Mouse (Mus musculus) spleen, embryonic (tissue): ENCODE results near the gene Exph5.

Source experiments
- CTCF ChIA-PET: fragments of 350-600 bp; sonication (Branson Sonifier 250); formaldehyde crosslinking; loops from one replicate; lab custom pipeline; 2022; lab: Charles Lee

Gene Exph5

DNA sequence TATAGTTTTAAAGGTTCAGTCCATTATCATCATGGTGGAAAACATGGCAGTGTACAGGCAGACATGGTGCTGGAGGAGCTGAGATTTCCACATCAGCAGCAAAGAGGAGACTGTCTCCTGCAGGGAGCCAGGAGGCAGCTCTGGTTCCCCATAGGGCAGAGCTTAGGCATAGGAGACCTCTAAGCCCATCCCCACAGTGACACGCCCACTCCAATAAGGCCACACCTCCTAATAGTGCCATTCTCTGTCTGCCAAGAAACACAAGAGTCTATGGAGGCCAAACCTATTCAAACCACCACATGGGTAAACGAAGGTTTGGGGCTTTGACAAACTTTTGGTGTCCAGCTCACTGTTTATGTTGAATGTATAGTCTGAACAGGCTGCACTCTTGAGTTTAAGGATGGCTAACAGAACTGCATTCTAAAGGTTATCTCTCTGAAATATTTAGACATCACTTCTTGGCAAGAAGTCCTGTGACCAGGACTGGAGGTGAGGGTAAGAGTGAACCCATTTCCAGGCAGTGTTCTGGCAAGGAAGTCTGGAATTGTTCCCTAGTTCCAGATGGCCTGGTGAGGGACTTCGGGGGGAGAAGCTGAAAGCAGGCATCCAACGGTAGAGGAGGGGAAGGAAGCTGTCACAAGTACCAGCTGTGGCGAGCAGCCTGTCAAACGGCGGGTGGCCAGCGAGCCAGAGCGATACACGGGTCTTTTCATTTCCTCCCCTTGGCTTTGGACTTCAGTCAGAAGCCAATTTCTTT is 19.6 kb downstream of the Exph5 start:
- CTCF ChIA-PET, result no interaction called here

DNA sequence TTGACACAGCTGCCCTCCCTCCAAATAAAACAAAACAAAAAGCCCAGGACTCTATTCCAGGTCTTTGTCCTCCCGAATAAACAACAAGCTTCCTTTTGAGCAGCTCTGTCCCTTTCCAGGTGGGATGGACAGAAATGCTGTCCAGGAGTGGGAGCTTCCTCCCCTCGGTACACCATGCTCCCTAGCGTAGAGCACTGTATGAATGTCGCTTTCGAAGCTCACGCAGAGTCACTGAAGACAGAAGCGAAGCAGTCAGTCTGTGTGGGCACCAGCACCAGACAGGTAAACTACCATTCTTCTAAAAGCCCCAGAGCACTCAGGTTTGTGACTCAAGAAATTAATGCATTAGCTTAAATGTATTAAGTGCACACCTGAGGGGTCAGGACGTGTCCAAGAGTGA is 20.2 kb downstream of the Exph5 start:
- CTCF ChIA-PET, result no interaction called here

DNA sequence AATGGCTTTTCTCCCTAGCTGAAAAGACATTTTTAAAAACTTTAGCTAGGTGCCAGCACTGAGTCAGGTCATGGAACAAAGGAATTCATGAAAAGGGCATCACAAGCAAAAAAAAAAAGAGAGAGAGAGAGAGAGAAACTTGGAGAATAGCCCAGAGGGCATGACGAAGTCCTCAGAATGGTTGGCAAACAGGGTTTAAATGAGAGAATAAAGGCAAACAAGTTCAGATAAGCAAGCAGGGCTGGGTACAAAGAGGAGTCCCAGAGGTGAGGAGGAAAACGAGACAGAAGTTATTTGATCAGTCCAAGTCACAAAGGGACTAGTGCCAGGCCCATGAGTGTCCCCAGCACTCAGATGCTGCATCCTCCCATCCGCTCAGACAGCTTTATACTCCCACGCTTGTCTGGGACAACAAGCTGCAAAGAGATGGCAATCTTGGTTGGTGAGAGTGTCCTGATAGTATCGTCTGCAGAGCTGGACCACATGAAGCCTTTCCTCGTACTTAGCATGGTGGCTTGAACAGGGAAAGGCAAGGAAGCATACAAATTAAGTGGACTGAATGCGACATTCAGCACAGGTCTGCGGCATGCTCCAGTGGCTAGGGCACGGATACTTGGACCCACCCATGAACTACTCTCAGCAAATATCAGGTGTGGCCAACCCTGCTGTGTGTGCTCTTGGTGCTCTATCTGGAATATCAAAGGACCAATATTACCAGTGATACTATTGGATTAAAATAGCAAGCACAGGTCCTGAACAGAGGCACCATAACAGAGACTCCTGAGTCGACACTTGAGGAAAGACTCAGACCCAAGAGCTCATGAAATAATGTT is 22.2 kb downstream of the Exph5 start:
- CTCF ChIA-PET, result no interaction called here

DNA sequence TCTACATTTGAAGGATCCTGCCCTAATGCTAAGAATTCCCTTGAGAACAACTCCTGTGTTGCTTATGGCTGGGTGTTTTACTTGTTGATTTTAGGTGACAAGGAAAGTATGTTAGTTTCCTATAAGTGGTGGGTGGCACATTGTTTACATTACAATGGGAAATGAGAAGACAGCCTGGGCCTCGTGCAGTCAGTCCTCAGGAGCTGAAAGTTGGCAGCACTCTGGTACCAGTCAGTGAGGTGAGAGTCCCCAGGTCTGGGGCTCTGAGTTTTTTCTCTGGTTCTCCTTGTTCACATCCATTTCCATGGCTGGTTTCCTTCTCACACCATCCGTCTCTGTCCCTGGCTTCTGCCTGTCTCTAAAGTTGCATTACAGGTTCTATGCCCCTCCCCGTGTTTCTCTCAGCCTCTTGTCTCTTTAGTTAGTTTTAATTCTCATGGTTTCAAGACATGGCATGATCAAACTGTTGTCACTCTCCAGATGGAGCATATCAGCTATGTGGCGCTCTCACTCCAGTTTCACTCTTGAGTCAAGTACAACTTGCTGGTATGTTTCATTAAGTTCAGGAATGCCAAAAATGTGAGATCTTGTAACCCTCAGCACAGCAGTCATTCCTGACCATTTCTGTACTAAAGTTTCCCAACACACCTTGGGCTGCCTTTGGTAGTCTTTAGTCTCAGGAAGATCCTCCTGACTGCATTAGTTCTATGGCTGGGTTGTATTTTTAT is 24.1 kb downstream of the Exph5 start:
- CTCF ChIA-PET, result no interaction called here

DNA sequence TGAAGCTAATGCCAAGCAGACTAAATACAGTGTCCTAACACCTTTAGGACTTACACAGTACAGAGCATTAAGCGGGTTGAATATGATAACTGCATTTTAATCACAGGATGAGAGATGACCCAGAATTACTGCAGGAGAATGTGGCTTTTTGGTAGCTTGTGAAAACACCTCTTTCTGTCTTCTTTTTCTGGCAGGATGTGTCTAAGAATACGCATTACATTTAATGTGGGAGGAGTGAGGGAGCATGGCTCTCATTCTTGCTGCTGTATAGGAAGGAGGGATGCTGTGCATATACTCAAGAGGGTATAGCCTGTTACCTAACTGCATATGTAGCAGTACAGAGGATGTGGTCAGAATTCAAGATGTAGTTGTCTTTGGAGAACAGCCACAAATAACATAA is 26.7 kb downstream of the Exph5 start:
- CTCF ChIA-PET, result no interaction called here

DNA sequence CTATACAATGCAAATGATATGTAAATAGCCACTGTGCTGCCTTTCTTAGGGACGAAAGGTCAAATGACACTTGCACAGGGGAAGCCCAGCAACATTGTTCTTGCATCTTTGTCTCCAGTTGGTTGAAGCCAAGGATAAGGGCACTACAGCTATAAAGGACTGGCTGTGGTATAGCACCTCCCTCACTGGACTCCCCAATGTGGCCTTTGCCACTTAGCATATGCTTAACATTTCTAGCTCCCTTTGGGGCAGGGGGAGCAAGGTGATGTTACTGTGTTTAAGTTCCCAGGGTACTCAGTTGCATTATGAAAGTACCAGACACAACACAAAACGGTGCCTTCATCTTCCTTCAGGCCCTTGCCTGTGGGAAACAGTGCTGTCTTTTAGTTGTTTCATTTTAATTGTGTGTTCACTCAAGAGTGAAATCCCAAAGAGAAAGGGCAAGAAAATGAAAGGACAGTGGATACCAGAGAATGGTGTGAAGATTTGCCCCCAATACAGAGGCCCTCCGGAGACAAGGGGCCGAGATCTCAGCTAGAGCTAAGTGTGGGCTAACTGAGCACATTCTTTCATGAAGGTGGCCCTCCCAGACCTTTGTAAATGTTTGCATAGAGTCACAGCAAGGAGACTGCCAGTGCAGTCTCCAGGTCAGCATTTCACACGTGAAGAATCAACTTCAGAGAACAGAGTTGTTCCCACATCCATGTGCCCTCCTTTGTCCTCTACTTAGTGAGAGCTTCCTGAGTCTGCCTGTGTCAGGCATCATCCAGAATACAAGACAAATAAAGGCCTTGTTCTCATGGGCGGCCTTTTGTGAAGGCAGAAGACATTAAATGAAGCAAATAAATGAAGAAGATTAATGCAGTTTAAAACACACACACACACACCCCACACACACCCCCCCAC is 28.1 kb downstream of the Exph5 start:
- CTCF ChIA-PET, result no interaction called here

DNA sequence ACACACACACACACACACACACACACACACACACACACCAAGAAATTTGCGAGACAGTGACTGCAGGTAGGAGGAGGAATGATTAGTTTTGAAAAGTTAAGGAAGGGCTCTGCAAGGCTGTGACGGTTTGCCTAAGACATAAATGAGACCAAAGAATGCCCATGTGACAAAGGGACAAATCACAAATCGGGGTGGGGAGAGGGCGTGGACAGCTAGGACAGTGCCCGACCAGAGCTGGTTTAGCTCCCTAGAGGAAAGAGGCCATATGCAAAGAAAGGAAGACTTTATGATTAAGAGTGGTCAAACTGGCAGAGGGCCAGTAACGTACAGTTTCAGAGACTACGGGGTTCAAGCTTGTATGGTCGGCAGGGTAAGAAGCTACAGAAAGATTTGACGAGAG is 28.8 kb downstream of the Exph5 start:
- CTCF ChIA-PET, result no interaction called here

DNA sequence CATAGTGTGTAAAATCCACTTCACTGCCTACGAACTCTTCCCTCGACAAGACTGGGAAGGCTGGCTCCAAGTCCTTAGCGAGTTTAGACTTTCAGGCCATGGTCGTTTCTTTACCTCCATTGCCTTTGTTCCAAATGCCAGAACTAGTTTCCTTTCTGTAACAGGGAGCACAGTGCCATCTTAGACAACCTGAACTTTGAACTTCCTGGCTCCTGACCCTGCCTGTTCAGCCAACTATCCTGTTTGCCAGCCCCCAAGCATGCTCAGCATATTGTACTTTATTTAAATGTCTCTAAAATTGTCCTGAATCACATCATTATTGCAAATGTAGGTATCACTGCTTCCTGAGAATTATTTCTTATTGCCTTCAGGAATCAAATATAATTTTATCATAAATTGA is 32.0 kb downstream of the Exph5 start:
- CTCF ChIA-PET, result no interaction called here

DNA sequence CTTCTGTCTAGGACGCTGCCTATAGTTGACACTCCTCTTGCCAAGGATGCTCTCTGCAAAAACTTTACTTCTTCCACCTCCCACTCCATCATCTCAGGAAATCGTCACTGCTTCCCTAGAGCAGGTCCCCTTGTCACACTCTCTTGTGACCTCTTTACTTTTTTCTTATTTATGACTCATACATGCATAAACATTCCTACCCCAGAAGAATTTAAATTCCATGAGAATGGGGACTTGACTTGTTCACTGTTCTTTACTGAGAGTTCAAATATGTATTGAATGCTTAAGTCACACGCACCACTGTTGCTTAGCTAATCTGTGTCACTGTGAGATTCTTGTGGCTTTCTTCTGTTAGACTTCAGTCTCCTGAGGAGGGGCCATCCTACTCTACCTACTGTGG is 33.7 kb downstream of the Exph5 start:
- CTCF ChIA-PET, result interaction anchor here (0.6 kb wide), 1 partner anchor 412 kb away, joined by 3 read pairs; no protein-coding TSS in a partner anchor

DNA sequence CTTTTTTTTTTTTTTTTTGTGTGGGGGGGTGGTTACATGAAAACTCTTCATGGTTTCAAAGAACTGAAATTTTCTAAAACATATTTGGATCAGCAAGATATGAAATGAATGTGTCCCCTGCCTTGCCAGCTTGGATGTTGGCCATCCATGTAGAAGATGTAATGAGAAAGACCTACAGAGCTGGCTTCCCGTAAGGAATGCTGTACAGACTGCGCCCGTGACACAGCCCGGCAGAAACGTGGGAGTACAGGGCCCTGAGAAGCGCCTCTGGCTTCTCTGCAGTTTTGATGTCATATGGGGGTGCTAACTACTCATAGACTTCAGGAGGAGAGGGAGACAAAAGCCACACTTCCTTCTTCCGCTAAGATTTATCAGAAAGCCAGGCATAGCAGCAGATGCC is 38.1 kb downstream of the Exph5 start:
- CTCF ChIA-PET, result no interaction called here

DNA sequence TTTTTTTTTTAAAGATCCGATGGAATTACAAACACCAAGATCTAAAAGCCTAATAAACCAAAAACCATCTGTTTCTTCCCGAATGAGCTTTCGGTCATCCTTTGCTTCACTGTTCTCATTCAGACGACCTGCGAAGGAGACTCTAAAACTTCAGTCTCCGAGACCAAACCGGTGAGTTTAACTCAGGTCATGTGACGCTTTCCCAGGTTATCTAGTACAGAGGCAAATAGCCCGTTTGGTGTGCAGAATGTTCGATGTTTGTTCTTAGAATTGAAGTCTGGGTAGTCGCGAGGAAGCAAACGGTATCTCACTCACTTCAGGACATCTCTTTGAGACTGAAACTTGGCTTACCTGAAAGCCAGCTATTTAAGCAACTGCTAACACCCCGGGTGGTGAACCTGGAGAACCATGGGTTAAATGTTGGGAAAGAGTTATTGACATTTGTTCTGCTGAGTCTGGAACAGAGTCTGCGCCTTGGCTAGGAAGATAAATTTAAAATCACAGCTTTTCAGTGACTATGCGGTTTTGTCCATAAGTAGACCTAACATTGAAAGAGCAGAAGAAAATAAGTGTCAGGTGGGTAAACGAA is 39.0 kb downstream of the Exph5 start:
- CTCF ChIA-PET, result no interaction called here

DNA sequence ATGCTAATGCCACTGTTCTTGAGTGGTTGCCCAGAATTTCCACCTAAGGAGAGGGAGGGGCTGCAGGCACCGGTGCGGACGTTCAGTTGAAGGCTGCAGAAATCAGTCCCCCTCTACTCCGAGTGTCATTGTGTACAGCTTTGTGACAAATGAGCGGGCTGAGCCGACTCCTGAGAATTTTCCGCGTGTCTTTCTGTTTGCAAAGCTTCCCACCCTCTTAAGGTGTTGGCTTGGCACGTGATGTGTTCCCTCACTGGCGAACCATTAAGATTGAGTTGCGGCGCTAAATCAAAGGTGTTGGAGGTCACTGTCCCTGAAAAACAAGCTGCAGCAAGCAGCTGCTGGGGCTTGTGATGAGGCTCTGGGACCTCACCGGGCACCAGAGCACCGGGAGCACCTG is 39.5 kb downstream of the Exph5 start:
- CTCF ChIA-PET, result no interaction called here

DNA sequence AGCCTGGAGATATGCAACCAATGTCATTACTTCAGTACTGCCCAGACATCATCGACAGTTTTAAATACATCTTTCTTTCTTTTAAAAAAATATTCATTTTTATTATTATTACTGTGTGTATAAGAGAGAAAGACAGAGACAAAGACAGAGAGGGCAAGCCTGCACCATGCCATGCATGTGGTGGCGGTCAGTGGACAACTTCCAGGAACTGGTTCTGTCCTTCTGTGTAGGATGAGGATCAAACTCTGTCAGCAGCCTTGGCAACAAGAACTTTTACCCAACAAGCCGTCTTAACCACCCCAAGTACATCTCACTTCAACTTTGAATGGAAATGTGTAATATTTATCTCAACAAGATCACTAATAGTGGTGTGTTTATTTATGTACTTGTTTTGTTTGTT is 40.5 kb downstream of the Exph5 start:
- CTCF ChIA-PET, result interaction anchor here (0.8 kb wide), 1 partner anchor 56 kb away, joined by 6 read pairs; no protein-coding TSS in a partner anchor

DNA sequence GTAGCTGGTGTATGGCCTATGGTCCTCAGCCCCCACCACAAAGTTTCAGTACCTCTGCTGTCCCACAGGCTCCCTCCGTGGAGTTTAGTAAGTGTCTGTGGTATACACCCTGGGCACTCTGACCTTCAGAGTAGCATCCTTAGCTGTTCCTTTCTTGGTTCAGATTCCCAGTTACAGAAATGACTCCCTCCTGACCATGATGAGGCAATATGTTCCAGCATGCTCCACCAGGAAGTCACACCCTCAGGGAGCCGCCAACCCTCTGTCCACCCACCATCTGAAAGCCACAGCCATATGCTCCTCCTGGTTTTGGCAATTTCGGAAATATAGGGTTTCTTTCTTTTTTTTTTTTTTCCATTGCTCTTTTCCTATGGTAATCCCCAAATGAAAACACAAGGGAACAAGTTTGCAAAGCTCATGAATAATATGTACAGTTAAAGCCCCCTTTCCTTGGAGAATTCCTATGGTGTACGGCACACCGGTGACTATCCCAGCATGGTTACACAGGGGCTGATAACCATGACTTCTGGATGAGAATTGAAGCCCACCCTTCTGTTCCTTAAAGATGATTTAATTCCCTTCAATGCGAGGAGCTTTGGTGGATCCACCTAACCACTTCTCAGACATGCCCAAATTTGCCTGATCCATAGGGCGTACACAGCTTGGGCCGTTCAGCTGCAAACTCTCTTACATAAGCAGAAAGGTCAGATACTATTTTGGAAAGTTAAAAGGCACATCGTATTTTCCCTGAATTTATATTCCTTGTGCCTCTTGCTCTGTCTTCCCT is 43.4 kb downstream of the Exph5 start:
- CTCF ChIA-PET, result interaction anchor here (0.6 kb wide), 1 partner anchor 27 kb away, joined by 4 read pairs; no protein-coding TSS in a partner anchor

DNA sequence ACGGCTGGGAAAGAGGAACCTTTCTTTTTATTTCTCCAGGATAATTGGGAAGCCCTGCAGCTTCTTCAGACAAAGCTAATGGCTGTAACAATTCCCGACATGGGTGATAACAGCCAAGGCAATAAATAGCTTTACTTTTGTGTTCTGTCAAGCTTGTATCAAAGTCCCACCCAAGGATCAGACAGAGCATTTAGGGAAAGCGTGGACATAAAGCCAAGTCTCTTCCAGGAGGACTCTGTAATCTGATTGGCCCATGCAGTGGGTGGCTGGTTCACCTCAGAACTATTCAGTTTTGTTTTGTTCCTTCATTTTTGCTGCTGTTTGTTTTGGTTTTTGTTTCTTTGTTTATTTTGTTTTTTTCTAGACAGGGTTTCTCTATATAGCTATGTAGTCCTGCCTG is 44.3 kb downstream of the Exph5 start:
- CTCF ChIA-PET, result no interaction called here

DNA sequence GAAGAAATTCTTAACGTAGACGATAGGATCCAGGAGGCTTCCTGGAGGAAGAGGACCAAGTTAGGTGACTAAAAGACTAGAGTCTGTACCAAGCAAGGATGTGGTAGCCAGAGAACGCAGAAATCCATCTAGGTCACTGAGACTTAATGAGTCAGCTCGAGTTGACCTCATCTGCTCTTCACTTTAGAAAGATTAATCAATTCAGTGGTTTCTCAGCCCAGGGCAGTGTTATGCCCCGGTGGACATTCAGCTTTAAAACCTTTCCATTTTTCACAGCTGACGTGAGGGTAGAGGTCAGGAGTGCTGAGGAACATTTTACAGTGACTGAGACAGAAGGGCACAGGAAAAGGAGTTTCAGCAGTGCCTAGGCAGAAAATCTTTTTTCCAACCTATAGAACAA is 44.9 kb downstream of the Exph5 start:
- CTCF ChIA-PET, result no interaction called here

DNA sequence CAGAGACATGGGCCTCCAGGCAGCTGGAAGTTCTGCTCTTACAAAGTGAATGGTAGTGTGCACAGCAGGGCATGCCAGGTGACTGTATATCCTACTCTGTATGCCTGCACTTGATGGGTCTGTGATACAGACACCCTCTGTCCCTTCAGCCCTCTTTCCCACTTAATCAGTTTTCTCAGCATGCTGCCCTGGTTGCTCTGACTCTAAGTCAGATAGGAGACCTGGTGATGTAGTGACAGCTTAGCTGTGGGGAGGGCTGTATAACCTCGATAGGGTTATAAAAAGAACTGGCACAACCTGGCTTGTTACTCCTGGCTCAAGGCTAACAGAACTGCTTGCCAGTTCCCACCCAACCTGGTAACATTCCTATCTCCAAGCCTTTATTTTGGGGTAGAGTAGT is 47.7 kb downstream of the Exph5 start:
- CTCF ChIA-PET, result no interaction called here

DNA sequence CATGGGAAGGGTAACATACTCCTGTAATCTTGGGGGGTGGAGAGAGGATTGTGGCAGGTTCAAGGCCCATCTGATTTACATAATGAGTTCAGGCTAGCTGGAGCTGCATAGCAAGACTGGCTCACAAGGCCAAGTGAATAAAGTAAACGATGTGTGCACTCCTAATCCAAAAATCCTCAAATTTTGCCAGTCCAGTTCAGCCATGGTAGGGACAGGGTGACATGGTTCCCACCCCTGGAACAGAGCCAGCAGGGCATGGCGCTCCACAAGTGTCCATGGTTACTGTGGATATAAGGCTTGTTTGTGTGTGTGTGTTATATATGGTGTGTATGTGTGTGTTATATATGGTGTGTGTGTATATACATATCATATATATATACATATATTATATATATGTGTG is 48.9 kb downstream of the Exph5 start:
- CTCF ChIA-PET, result interaction anchor here (0.7 kb wide), 1 partner anchor 1438 kb away, joined by 3 read pairs; no protein-coding TSS in a partner anchor

DNA sequence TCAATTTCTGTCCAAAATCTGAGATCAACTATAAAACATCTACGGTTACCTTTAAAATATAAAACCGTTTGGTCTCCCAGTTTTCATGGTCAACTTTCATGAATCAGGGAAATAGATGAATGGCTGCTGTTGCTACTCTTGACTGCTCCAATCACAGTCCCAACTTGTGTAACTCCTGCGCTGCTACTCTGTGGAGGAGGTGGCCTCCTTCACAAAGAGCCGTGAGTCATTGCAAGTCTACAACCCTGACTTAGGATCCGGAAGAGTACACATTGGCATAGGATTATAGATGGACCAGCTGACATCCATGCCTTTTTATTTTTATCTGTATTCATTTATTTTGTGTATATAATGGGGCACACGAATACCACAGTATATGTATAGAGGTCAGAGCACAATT is 50.4 kb downstream of the Exph5 start:
- CTCF ChIA-PET, result no interaction called here

DNA sequence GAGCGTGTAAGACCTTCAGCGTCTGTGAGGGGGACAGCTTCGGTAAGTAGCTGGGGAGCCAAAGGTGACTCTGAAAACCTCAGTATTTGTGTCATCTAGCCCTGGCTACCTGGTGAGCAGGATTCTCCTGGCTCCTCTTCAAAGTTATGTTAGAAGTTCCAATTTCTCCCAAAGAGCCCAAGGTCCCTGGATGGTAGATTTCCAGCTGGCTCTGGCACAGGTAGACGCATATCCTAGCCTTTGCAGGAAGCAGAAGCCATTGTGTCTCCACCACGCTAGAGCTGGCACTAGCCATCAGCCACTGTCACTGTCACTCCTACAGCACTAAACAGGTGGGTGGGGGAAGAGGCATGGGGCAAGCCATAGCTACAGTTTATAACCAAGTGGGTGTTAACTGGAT is 51.7 kb downstream of the Exph5 start:
- CTCF ChIA-PET, result interaction anchor here (0.7 kb wide), 1 partner anchor 57 kb away, joined by 3 read pairs; no protein-coding TSS in a partner anchor
